Mouse (Mus musculus) CD4-positive, CD25-positive, alpha-beta regulatory T cell, adult 2 months (primary cell): ENCODE measurements around the gene Kcnma1.

Source experiments
- DNase-seq: peaks from one replicate; pipeline ENCODE4 v3.0.0-alpha.2; 2012; ENCODE audit warnings: low read depth, low spot score

Kcnma1 gene

GRCm38 (mm10) chr14:23857034-23857433 lies 157.3 kb downstream of the Kcnma1 start:
- DNase-seq, result no peak

GRCm38 (mm10) chr14:23854946-23855345 lies 159.3 kb downstream of the Kcnma1 start:
- no peak for DNase-seq

- no peak for DNase-seq
These were observed 165.7 kb downstream of the Kcnma1 start for GRCm38 (mm10) chr14:23848529-23849141.

GRCm38 (mm10) chr14:23846706-23847105 lies 167.6 kb downstream of the Kcnma1 start:
- DNase-seq, result no peak

- DNase-seq, result no peak
These were observed 172.3 kb downstream of the Kcnma1 start for GRCm38 (mm10) chr14:23842025-23842424.

GRCm38 (mm10) chr14:23839613-23840012 lies 174.7 kb downstream of the Kcnma1 start:
- DNase-seq, result no peak

GRCm38 (mm10) chr14:23835387-23836111 lies 178.7 kb downstream of the Kcnma1 start:
- DNase-seq, result no peak

GRCm38 (mm10) chr14:23831284-23831683 lies 183.0 kb downstream of the Kcnma1 start:
- no peak for DNase-seq

- DNase-seq, result no peak
These were observed 184.0 kb downstream of the Kcnma1 start for GRCm38 (mm10) chr14:23830316-23830715.

- DNase-seq, result no peak
These were observed 185.5 kb downstream of the Kcnma1 start for GRCm38 (mm10) chr14:23828711-23829320.

- no peak for DNase-seq
These were observed 189.4 kb downstream of the Kcnma1 start for GRCm38 (mm10) chr14:23824937-23825336.

GRCm38 (mm10) chr14:23824267-23824666 lies 190.0 kb downstream of the Kcnma1 start:
- no peak for DNase-seq

- DNase-seq, result no peak
These were observed 196.7 kb downstream of the Kcnma1 start for GRCm38 (mm10) chr14:23817585-23817984.

- DNase-seq, result no peak
These were observed 204.2 kb downstream of the Kcnma1 start for GRCm38 (mm10) chr14:23810081-23810480.

GRCm38 (mm10) chr14:23809124-23809523 lies 205.2 kb downstream of the Kcnma1 start:
- no peak for DNase-seq

- no peak for DNase-seq
These were observed 207.9 kb downstream of the Kcnma1 start for GRCm38 (mm10) chr14:23806378-23806777.

- DNase-seq, result no peak
These were observed 217.4 kb downstream of the Kcnma1 start for GRCm38 (mm10) chr14:23796878-23797277.

- no peak for DNase-seq
These were observed 221.6 kb downstream of the Kcnma1 start for GRCm38 (mm10) chr14:23792674-23793073.

- no peak for DNase-seq
These were observed 222.2 kb downstream of the Kcnma1 start for GRCm38 (mm10) chr14:23792076-23792475.

GRCm38 (mm10) chr14:23791261-23791691 lies 223.0 kb downstream of the Kcnma1 start:
- peak; percentile 2 for DNase-seq

GRCm38 (mm10) chr14:23786687-23787073 lies 227.6 kb downstream of the Kcnma1 start:
- no peak for DNase-seq

GRCm38 (mm10) chr14:23785921-23786686 lies 228.2 kb downstream of the Kcnma1 start:
- no peak for DNase-seq
